Mouse (Mus musculus) liver, adult 2 months (tissue): ENCODE data around the gene Zzz3. TPM values are rescaled to one million over a fixed set of nuclear protein-coding genes. Genes with fewer than 3 reads are reported as not detected.
"Not testable (repeated sequence)": the region's sequence is repeated elsewhere in the genome, so short reads cannot be mapped to it uniquely, and the experiment has no call there.

Experiments
- DNase-seq: peaks from one replicate; pipeline ENCODE4 v3.0.0-alpha.2; 2011; ENCODE audit warnings: low read depth, low spot score; ENCODE audit errors: extremely low read depth
- H3K27ac ChIP-seq: fragments of 200-500 bp; replicated peaks from 2 replicates; pipeline ENCODE4 v1.5.1; 2012; ENCODE audit warnings: low read depth, mild to moderate bottlenecking, control low read depth, inconsistent platforms, low read length; ENCODE audit not compliant: insufficient read depth
- H3K27me3 ChIP-seq: fragments of 200-500 bp; 2 replicates; pipeline ENCODE4 v1.6.1; 2012; ENCODE audit warnings: mild to moderate bottlenecking, moderate library complexity, low read length, inconsistent platforms; ENCODE audit not compliant: control insufficient read depth, insufficient read depth
- H3K36me3 ChIP-seq: fragments of 200-500 bp; 2 replicates; pipeline ENCODE4 v1.6.1; 2012; ENCODE audit warnings: low read length, inconsistent platforms; ENCODE audit not compliant: control insufficient read depth, insufficient read depth
- H3K4me1 ChIP-seq: fragments of 200-500 bp; 2 replicates; pipeline ENCODE4 v1.6.1; 2011; ENCODE audit warnings: low read length; ENCODE audit not compliant: control insufficient read depth, insufficient read depth
- H3K4me3 ChIP-seq: fragments of 200-500 bp; 2 replicates; pipeline ENCODE4 v1.5.1; 2011; ENCODE audit warnings: low read depth, mild to moderate bottlenecking, control low read depth, low read length, moderate library complexity; ENCODE audit not compliant: insufficient read depth
- H3K79me2 ChIP-seq: fragments of 200-500 bp; 2 replicates; pipeline ENCODE4 v1.6.1; 2012; ENCODE audit warnings: inconsistent platforms, mild to moderate bottlenecking, low read length, moderate library complexity; ENCODE audit not compliant: control insufficient read depth, insufficient read depth
- H3K9ac ChIP-seq: fragments of 200-500 bp; 2 replicates; pipeline ENCODE4 v1.6.1; 2012; ENCODE audit warnings: low read depth, mild to moderate bottlenecking, control low read depth, inconsistent platforms, low read length
- CTCF ChIP-seq: fragments of 200-500 bp; IDR thresholded peaks from 2 replicates; pipeline ENCODE4 v1.5.1; 2011; ENCODE audit warnings: low read depth, low read length, control low read depth
- POLR2A ChIP-seq: fragments of 200-500 bp; IDR thresholded peaks from 2 replicates; pipeline ENCODE4 v1.6.1; 2011; ENCODE audit warnings: low read length, control low read depth; ENCODE audit not compliant: insufficient read depth; ENCODE audit errors: extremely low read depth
- whole genome bisulfite sequencing: fragments of 180-500 bp; shearing (Covaris S2); methylation state at CpG from one replicate; pipeline ENCODE4 v1.1.7; 2018; 5-methylcytosine and 5-hydroxymethylcytosine counted together
- polyA plus RNA-seq: library from polyadenylated mRNA; depleted of rRNA; stranded (reverse); fragments of >200 nt; gene quantifications from 2 replicates; pipeline ENCODE4 v1.2.3, GENCODE M21; 2012
- total RNA-seq: library from RNA; depleted of rRNA; stranded (reverse); fragments of >200 nt; gene quantifications from 2 replicates; pipeline ENCODE4 v1.2.3, GENCODE M21; 2014

Zzz3 gene
- total and polyA plus RNA-seq, 2 experiments, result 10.2 to 17.6 TPM

- Histone ChIP-seq H3K4me3 (no peak overlapping the region), H3K9ac (no peak overlapping the region), H3K4me1 (no peaks in the 10 kb centered on the region), H3K27me3 (no peaks in the 10 kb centered on the region), H3K36me3 (peaks cover 57% of the 10 kb centered on the region), H3K27ac (no peak overlapping the region), H3K79me2 (no peaks in the 10 kb centered on the region)
- no peak for TF ChIP-seq POLR2A
- TF ChIP-seq CTCF, result no peak
- DNase-seq, result no peak
- 89% methylated on average over 4 of the region's 4 CpGs for WGBS
Measured at GRCm38 (mm10) chr3:152453163-152453562, 57.9 kb downstream of the Zzz3 start.

GRCm38 (mm10) chr3:152457308-152458035, 62.2 kb downstream of the Zzz3 start:
- WGBS, result 86% methylated on average over 2 of the region's 2 CpGs
- Histone ChIP-seq H3K4me1 (no peaks in the 10 kb centered on the region), H3K79me2 (no peaks in the 10 kb centered on the region), H3K27me3 (no peaks in the 10 kb centered on the region), H3K4me3 (no peak overlapping the region), H3K9ac (no peak overlapping the region), H3K27ac (no peak overlapping the region), H3K36me3 (peaks cover 49% of the 10 kb centered on the region)
- no peak for DNase-seq
- TF ChIP-seq POLR2A, result no peak
- TF ChIP-seq CTCF, result no peak

GRCm38 (mm10) chr3:152458875-152459274, 63.6 kb downstream of the Zzz3 start:
- H3K36me3 ChIP-seq, result peaks cover 49% of the 10 kb centered on the region
- H3K4me1 ChIP-seq, H3K79me2 ChIP-seq, H3K4me3 ChIP-seq, H3K27me3 ChIP-seq, H3K27ac ChIP-seq, H3K9ac ChIP-seq, DNase-seq: not testable (repeated sequence)
- WGBS, result 87% methylated on average over 4 of the region's 4 CpGs

GRCm38 (mm10) chr3:152460802-152461201, 65.5 kb downstream of the Zzz3 start:
- no peaks in the 10 kb centered on the region for H3K79me2 ChIP-seq
- H3K4me3 ChIP-seq, result no peak overlapping the region
- H3K4me1 ChIP-seq, result no peaks in the 10 kb centered on the region
- H3K9ac ChIP-seq, result no peak overlapping the region
- TF ChIP-seq POLR2A (no peak), CTCF (no peak)
- 83% methylated on average over 4 of the region's 4 CpGs for WGBS
- H3K27me3 ChIP-seq, result no peaks in the 10 kb centered on the region
- no peak for DNase-seq
- no peak overlapping the region for H3K27ac ChIP-seq
- peaks cover 38% of the 10 kb centered on the region for H3K36me3 ChIP-seq

GRCm38 (mm10) chr3:152462038-152462547, 66.8 kb downstream of the Zzz3 start:
- 89% methylated on average over 10 of the region's 10 CpGs for WGBS
- no peaks in the 10 kb centered on the region for H3K4me1 ChIP-seq
- no peak overlapping the region for H3K27ac ChIP-seq
- no peaks in the 10 kb centered on the region for H3K79me2 ChIP-seq
- no peak for TF ChIP-seq CTCF
- no peak for TF ChIP-seq POLR2A
- peaks cover 28% of the 10 kb centered on the region for H3K36me3 ChIP-seq
- H3K4me3 ChIP-seq, result no peak overlapping the region
- no peak for DNase-seq
- H3K27me3 ChIP-seq, result no peaks in the 10 kb centered on the region
- no peak overlapping the region for H3K9ac ChIP-seq

GRCm38 (mm10) chr3:152462900-152463299, 67.6 kb downstream of the Zzz3 start:
- H3K27ac ChIP-seq, result no peak overlapping the region
- DNase-seq, result no peak
- TF ChIP-seq CTCF, result no peak
- TF ChIP-seq POLR2A, result no peak
- no peaks in the 10 kb centered on the region for H3K4me1 ChIP-seq
- peaks cover 20% of the 10 kb centered on the region for H3K36me3 ChIP-seq
- no peaks in the 10 kb centered on the region for H3K27me3 ChIP-seq
- H3K79me2 ChIP-seq, result no peaks in the 10 kb centered on the region
- no peak overlapping the region for H3K9ac ChIP-seq
- WGBS, result 87% methylated on average over 10 of the region's 10 CpGs
- no peak overlapping the region for H3K4me3 ChIP-seq
